Mouse (Mus musculus): ENCODE results near the gene Cdh16.

- TF ChIP-seq CTCF (IDR thresholded peaks at IDR 0.05; ENCODE audit: control insufficient read depth, insufficient read depth, insufficient replicate concordance, low read depth, low read length) (no peak), POLR2A (IDR thresholded peaks at IDR 0.05; ENCODE audit: control insufficient read depth, low read depth, low read length) (no peak)
Observed at GRCm38 (mm10) chr8:104584522-104584921, 39.7 kb downstream of the Cdh16 start.
